ENCODE assay signal across 12 mouse cellular contexts in the genomic region with DNA sequence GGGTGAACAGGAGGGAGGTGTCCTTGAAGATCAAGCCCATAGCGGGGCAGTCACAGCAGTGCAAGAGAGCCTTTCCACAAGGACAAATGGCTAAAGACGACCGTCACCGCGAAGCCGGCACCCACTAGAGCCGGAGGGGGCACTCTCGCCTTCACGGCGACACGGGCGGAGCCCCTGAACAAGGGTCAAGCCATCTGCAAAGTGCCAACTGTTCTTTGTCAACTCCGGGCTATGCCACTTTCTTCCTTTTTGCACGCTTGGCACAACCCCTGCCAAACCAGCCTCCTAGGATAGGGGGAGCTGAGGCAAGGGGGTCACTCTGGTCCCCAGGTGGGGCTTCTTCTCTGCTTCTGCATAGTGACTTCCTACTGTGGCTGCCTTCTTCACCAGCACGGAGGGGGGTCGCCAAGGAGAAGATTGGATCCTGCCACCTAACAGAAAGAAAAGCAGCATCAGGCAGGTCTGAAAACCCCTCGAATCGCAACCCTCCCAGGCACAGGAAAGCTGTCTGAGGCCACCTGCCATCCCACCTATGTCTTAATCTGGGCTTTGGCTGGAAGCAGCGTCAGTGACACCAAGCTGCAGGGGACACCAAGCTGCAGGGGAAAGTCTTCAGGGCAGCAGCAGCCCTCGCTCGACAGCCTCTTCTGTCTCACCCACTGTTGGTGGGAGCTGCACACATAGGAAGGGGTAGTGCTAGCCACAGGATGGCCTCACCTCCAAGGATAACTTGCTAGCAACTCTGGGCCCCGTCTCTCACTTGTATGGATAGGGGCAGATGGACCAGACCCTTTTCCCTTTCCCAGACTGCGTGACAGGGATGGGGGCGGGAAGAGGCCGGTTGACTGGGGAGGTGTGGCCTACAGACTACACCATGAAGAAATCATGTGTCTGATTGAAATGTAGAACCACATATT. TPM values are rescaled to one million over a fixed set of nuclear protein-coding genes. Genes with fewer than 3 reads are reported as not detected.
A peak's percentile ranks its signal among the peaks of the same experiment; 100 is the strongest.
DNase-seq lines count a peak whose midpoint lies in the region; ATAC-seq and TF ChIP-seq lines count a peak whose summit lies in the region.
"Had no signal": no experiment of that assay in that cellular context is flagged by ENCODE, and none has a peak within 500 bp of the region (broad histone marks: within the 10 kb centered on the region; RNA-seq: fewer than 3 reads in every experiment).

No protein-coding gene starts in this region.

- no peak for DNase-seq in midbrain, embryonic 10.5 days (ENCODE audit: low spot score)
- DNase-seq in midbrain, postnatal 0 days (ENCODE audit: low spot score) = no peak
- no peak for DNase-seq in limb, embryonic 10.5 days (ENCODE audit: low spot score)
- DNase-seq in retina, postnatal 1 day = no peak
- DNase-seq in right cerebral cortex, postnatal 36 days (ENCODE audit: low spot score in 2 of 2) = no peak
- DNase-seq: lung, adult 18-20 months; right cerebral cortex, postnatal 14 days had no signal

- H3K4me1 ChIP-seq in forebrain, embryonic 12.5 days = peaks cover 23% of the 10 kb centered on the region
- H3K4me1 ChIP-seq in forebrain, embryonic 16.5 days (replicated peaks; ENCODE audit: control insufficient read depth, insufficient read depth, low read length) = peaks cover 21% of the 10 kb centered on the region
- peaks cover 38% of the 10 kb centered on the region for H3K4me1 ChIP-seq in midbrain, embryonic 10.5 days
- H3K4me1 ChIP-seq in midbrain, postnatal 0 days (ENCODE audit: insufficient read depth, low read length) = peaks cover 8% of the 10 kb centered on the region; the same call in 1 of the 2 replicates
- H3K4me1 ChIP-seq in limb, embryonic 10.5 days = peaks cover 22% of the 10 kb centered on the region
- H3K4me1 ChIP-seq in neural tube, embryonic 13.5 days (replicated peaks) = peaks cover 35% of the 10 kb centered on the region

- 0 out of 2 replicates have a peak, but pooled peaks cover 2% of the 10 kb centered on the region for H3K9me3 ChIP-seq in forebrain, embryonic 12.5 days
- no peaks in the 10 kb centered on the region for H3K9me3 ChIP-seq in forebrain, embryonic 16.5 days (ENCODE audit: control insufficient read depth, low read length)
- H3K9me3 ChIP-seq in midbrain, embryonic 10.5 days (replicated peaks) = no peaks in the 10 kb centered on the region
- H3K9me3 ChIP-seq in midbrain, postnatal 0 days (ENCODE audit: low read length) = no peaks in the 10 kb centered on the region
- no peaks in the 10 kb centered on the region for H3K9me3 ChIP-seq in limb, embryonic 10.5 days (replicated peaks)
- no peaks in the 10 kb centered on the region for H3K9me3 ChIP-seq in neural tube, embryonic 13.5 days

- H3K27ac ChIP-seq in forebrain, embryonic 12.5 days = peak overlapping the region; percentile 75; the same call in 1 of the 2 replicates
- H3K27ac ChIP-seq in forebrain, embryonic 16.5 days (ENCODE audit: low read length) = no peak overlapping the region
- peak overlapping the region; percentile 89 for H3K27ac ChIP-seq in midbrain, embryonic 10.5 days (replicated peaks)
- no peak overlapping the region for H3K27ac ChIP-seq in midbrain, postnatal 0 days (ENCODE audit: low read depth, low read length)
- no peak overlapping the region for H3K27ac ChIP-seq in limb, embryonic 10.5 days
- 0 out of 2 replicates have a peak overlapping the region, but pooled peaks have one; percentile 42 for H3K27ac ChIP-seq in neural tube, embryonic 13.5 days (replicated peaks)

- H3K4me2 ChIP-seq in forebrain, embryonic 12.5 days = no peak overlapping the region
- no peak overlapping the region for H3K4me2 ChIP-seq in forebrain, embryonic 16.5 days (ENCODE audit: low read length)
- no peak overlapping the region for H3K4me2 ChIP-seq in midbrain, postnatal 0 days (ENCODE audit: low read depth, low read length, poor library complexity, severe bottlenecking)
- H3K4me2 ChIP-seq in neural tube, embryonic 13.5 days = no peak overlapping the region

- H3K36me3 ChIP-seq in forebrain, embryonic 12.5 days (replicated peaks) = peaks cover 67% of the 10 kb centered on the region
- H3K36me3 ChIP-seq in forebrain, embryonic 16.5 days (ENCODE audit: control insufficient read depth, insufficient read depth) = peaks cover 22% of the 10 kb centered on the region
- H3K36me3 ChIP-seq in midbrain, embryonic 10.5 days = peaks cover 78% of the 10 kb centered on the region
- H3K36me3 ChIP-seq in midbrain, postnatal 0 days (ENCODE audit: insufficient read depth, low read length) = peaks cover 46% of the 10 kb centered on the region
- peaks cover 76% of the 10 kb centered on the region for H3K36me3 ChIP-seq in limb, embryonic 10.5 days
- peaks cover 65% of the 10 kb centered on the region for H3K36me3 ChIP-seq in neural tube, embryonic 13.5 days

- no peak for TF ChIP-seq CTCF in midbrain, postnatal 0 days (IDR thresholded peaks at IDR 0.05)

- no peaks in the 10 kb centered on the region for H3K27me3 ChIP-seq in forebrain, embryonic 12.5 days
- H3K27me3 ChIP-seq in forebrain, embryonic 16.5 days (replicated peaks; ENCODE audit: control insufficient read depth, insufficient read depth, low read length) = no peaks in the 10 kb centered on the region
- H3K27me3 ChIP-seq in midbrain, embryonic 10.5 days (ENCODE audit: low read depth, poor library complexity, severe bottlenecking) = no peaks in the 10 kb centered on the region
- no peaks in the 10 kb centered on the region for H3K27me3 ChIP-seq in midbrain, postnatal 0 days (ENCODE audit: insufficient read depth, low read length)
- H3K27me3 ChIP-seq in limb, embryonic 10.5 days (ENCODE audit: low read depth, poor library complexity, severe bottlenecking) = no peaks in the 10 kb centered on the region
- H3K27me3 ChIP-seq in neural tube, embryonic 13.5 days = no peaks in the 10 kb centered on the region

- peak; percentile 31 for ATAC-seq in forebrain, embryonic 12.5 days (ENCODE audit: low FRiP score)
- no peak for ATAC-seq in forebrain, embryonic 16.5 days
- ATAC-seq in midbrain, postnatal 0 days (ENCODE audit: low FRiP score) = no peak
- no peak for ATAC-seq in neural tube, embryonic 13.5 days (ENCODE audit: low read depth)

- H3K4me3 ChIP-seq in forebrain, embryonic 12.5 days (replicated peaks) = no peak overlapping the region
- H3K4me3 ChIP-seq in forebrain, embryonic 16.5 days (replicated peaks; ENCODE audit: low read length) = no peak overlapping the region
- peak overlapping the region; percentile 83; the same call in 1 of the 2 replicates for H3K4me3 ChIP-seq in midbrain, embryonic 10.5 days
- no peak overlapping the region for H3K4me3 ChIP-seq in midbrain, postnatal 0 days (ENCODE audit: low read depth, low read length)
- 0 out of 2 replicates have a peak overlapping the region, but pooled peaks have one; percentile 85 for H3K4me3 ChIP-seq in limb, embryonic 10.5 days
- peak overlapping the region; percentile 63; the same call in 1 of the 2 replicates for H3K4me3 ChIP-seq in neural tube, embryonic 13.5 days

- 94% methylated on average over 25 of the region's 25 CpGs for WGBS in forebrain, embryonic 12.5 days
- 92% methylated on average over 25 of the region's 25 CpGs for WGBS in forebrain, embryonic 16.5 days
- 95% methylated on average over 25 of the region's 25 CpGs for WGBS in midbrain, embryonic 10.5 days
- WGBS in midbrain, postnatal 0 days = 94% methylated on average over 25 of the region's 25 CpGs
- WGBS in limb, embryonic 10.5 days = 94% methylated on average over 25 of the region's 25 CpGs
- WGBS in neural tube, embryonic 13.5 days = 92% methylated on average over 25 of the region's 25 CpGs

- H3K9ac ChIP-seq in forebrain, embryonic 12.5 days = no peak overlapping the region
- no peak overlapping the region for H3K9ac ChIP-seq in forebrain, embryonic 16.5 days (replicated peaks; ENCODE audit: low read depth, low read length)
- no peak overlapping the region for H3K9ac ChIP-seq in midbrain, postnatal 0 days (replicated peaks; ENCODE audit: low read length, poor library complexity, severe bottlenecking)
- H3K9ac ChIP-seq in neural tube, embryonic 13.5 days = no peak overlapping the region

RNA-seq across cellular contexts. Expression of a gene that starts 1.1 kb away (rescaled TPM):
- 139 and 142 TPM in 2 replicates for polyA plus RNA-seq in forebrain, embryonic 12.5 days (2016; fragmentation: Nextera tagmentation; extraction: Ambion mirVana)
- polyA plus RNA-seq in forebrain, embryonic 16.5 days (2015; fragmentation: Nextera tagmentation; extraction: Ambion mirVana) = 175 and 234 TPM in 2 replicates
- 140 and 151 TPM in 2 replicates for polyA plus RNA-seq in midbrain, embryonic 10.5 days (2016; fragmentation: Nextera tagmentation; extraction: Ambion mirVana)
- 130 and 137 TPM in 2 replicates for total RNA-seq in midbrain, postnatal 0 days (2014; rRNA removed)
- 129 and 143 TPM in 2 replicates for polyA plus RNA-seq in midbrain, postnatal 0 days (2015; fragmentation: Nextera tagmentation; extraction: Ambion mirVana)
- 161 and 169 TPM in 2 replicates for polyA plus RNA-seq in limb, embryonic 10.5 days (2016; fragmentation: Nextera tagmentation; extraction: Ambion mirVana)
- polyA plus RNA-seq in neural tube, embryonic 13.5 days (2015; fragmentation: Nextera tagmentation; extraction: Ambion mirVana) = 167 and 175 TPM in 2 replicates

RNA-seq across cellular contexts. Expression of a gene that starts 6.2 kb away (rescaled TPM):
- polyA plus RNA-seq in forebrain, embryonic 12.5 days (2016; fragmentation: Nextera tagmentation; extraction: Ambion mirVana) = 43.1 and 43.3 TPM in 2 replicates
- 50.2 and 50.6 TPM in 2 replicates for polyA plus RNA-seq in forebrain, embryonic 16.5 days (2015; fragmentation: Nextera tagmentation; extraction: Ambion mirVana)
- 34.2 and 37.4 TPM in 2 replicates for polyA plus RNA-seq in midbrain, embryonic 10.5 days (2016; fragmentation: Nextera tagmentation; extraction: Ambion mirVana)
- 31.3 and 39.7 TPM in 2 replicates for total RNA-seq in midbrain, postnatal 0 days (2014; rRNA removed)
- polyA plus RNA-seq in midbrain, postnatal 0 days (2015; fragmentation: Nextera tagmentation; extraction: Ambion mirVana) = 34.7 and 36.0 TPM in 2 replicates
- 27.2 and 28.8 TPM in 2 replicates for polyA plus RNA-seq in limb, embryonic 10.5 days (2016; fragmentation: Nextera tagmentation; extraction: Ambion mirVana)
- polyA plus RNA-seq in neural tube, embryonic 13.5 days (2015; fragmentation: Nextera tagmentation; extraction: Ambion mirVana) = 52.0 and 55.2 TPM in 2 replicates

RNA-seq across cellular contexts. Expression of a gene that starts 10.6 kb away (rescaled TPM):
- polyA plus RNA-seq in forebrain, embryonic 12.5 days (2016; fragmentation: Nextera tagmentation; extraction: Ambion mirVana) = 0.40 TPM in 1 of 2 replicates, not detected in the other
- polyA plus RNA-seq in forebrain, embryonic 16.5 days (2015; fragmentation: Nextera tagmentation; extraction: Ambion mirVana) = not detected in 2 replicates
- polyA plus RNA-seq in midbrain, embryonic 10.5 days (2016; fragmentation: Nextera tagmentation; extraction: Ambion mirVana) = 0.65 and 0.66 TPM in 2 replicates
- not detected in 2 replicates for total RNA-seq in midbrain, postnatal 0 days (2014; rRNA removed)
- polyA plus RNA-seq in midbrain, postnatal 0 days (2015; fragmentation: Nextera tagmentation; extraction: Ambion mirVana) = 1.3 TPM in 2 replicates
- 0.56 TPM in 1 of 2 replicates, not detected in the other for polyA plus RNA-seq in limb, embryonic 10.5 days (2016; fragmentation: Nextera tagmentation; extraction: Ambion mirVana)
- 0.81 TPM in 1 of 2 replicates, not detected in the other for polyA plus RNA-seq in neural tube, embryonic 13.5 days (2015; fragmentation: Nextera tagmentation; extraction: Ambion mirVana)
- total RNA-seq: gastrocnemius, adult 8-10 months; hematopoietic stem cell, adult 5-6 weeks had no signal

RNA-seq across cellular contexts. Expression of a gene that starts 14.5 kb away (rescaled TPM):
- 30.9 and 32.9 TPM in 2 replicates for polyA plus RNA-seq in forebrain, embryonic 12.5 days (2016; fragmentation: Nextera tagmentation; extraction: Ambion mirVana)
- 39.9 and 40.1 TPM in 2 replicates for polyA plus RNA-seq in forebrain, embryonic 16.5 days (2015; fragmentation: Nextera tagmentation; extraction: Ambion mirVana)
- 19.8 and 23.0 TPM in 2 replicates for polyA plus RNA-seq in midbrain, embryonic 10.5 days (2016; fragmentation: Nextera tagmentation; extraction: Ambion mirVana)
- 42.1 and 46.5 TPM in 2 replicates for total RNA-seq in midbrain, postnatal 0 days (2014; rRNA removed)
- polyA plus RNA-seq in midbrain, postnatal 0 days (2015; fragmentation: Nextera tagmentation; extraction: Ambion mirVana) = 40.8 and 41.7 TPM in 2 replicates
- polyA plus RNA-seq in limb, embryonic 10.5 days (2016; fragmentation: Nextera tagmentation; extraction: Ambion mirVana) = 25.9 and 28.1 TPM in 2 replicates
- 35.5 and 36.0 TPM in 2 replicates for polyA plus RNA-seq in neural tube, embryonic 13.5 days (2015; fragmentation: Nextera tagmentation; extraction: Ambion mirVana)

RNA-seq across cellular contexts. Expression of a gene that starts 20.7 kb away (rescaled TPM):
- 179 and 186 TPM in 2 replicates for polyA plus RNA-seq in forebrain, embryonic 12.5 days (2016; fragmentation: Nextera tagmentation; extraction: Ambion mirVana)
- 178 and 192 TPM in 2 replicates for polyA plus RNA-seq in forebrain, embryonic 16.5 days (2015; fragmentation: Nextera tagmentation; extraction: Ambion mirVana)
- 216 and 231 TPM in 2 replicates for polyA plus RNA-seq in midbrain, embryonic 10.5 days (2016; fragmentation: Nextera tagmentation; extraction: Ambion mirVana)
- total RNA-seq in midbrain, postnatal 0 days (2014; rRNA removed) = 41.1 and 58.4 TPM in 2 replicates
- polyA plus RNA-seq in midbrain, postnatal 0 days (2015; fragmentation: Nextera tagmentation; extraction: Ambion mirVana) = 193 and 203 TPM in 2 replicates
- polyA plus RNA-seq in limb, embryonic 10.5 days (2016; fragmentation: Nextera tagmentation; extraction: Ambion mirVana) = 201 and 207 TPM in 2 replicates
- polyA plus RNA-seq in neural tube, embryonic 13.5 days (2015; fragmentation: Nextera tagmentation; extraction: Ambion mirVana) = 175 and 192 TPM in 2 replicates

Comparison
In these comparisons a context has a peak if more than half of its experiments do, and no peak if none do; other contexts are left out.
1. H3K27ac ChIP-seq: peak in forebrain, embryonic 12.5 days (single experiment), midbrain, embryonic 10.5 days (single experiment) and neural tube, embryonic 13.5 days (single experiment); none in forebrain, embryonic 16.5 days (single experiment), midbrain, postnatal 0 days (single experiment) and limb, embryonic 10.5 days (single experiment).
2. H3K4me3 ChIP-seq: peak in midbrain, embryonic 10.5 days (single experiment), limb, embryonic 10.5 days (single experiment) and neural tube, embryonic 13.5 days (single experiment); none in forebrain, embryonic 12.5 days (single experiment), forebrain, embryonic 16.5 days (single experiment) and midbrain, postnatal 0 days (single experiment).